Mouse (Mus musculus) CD4-positive, CD25-positive, alpha-beta regulatory T cell, adult 4 months (primary cell): Measurements from ENCODE around the gene Alk. TPM values are rescaled to one million over a fixed set of nuclear protein-coding genes. Genes with fewer than 3 reads are reported as not detected.
A peak's percentile ranks its signal among the peaks of the same experiment; 100 is the strongest.

ENCODE experiments used
- ATAC-seq: one replicate; pipeline ENCODE4 v1.8.0; 2017
- polyA plus RNA-seq, 2 experiments: library from polyadenylated mRNA; unstranded; fragments of 100-300 nt; shearing (Covaris generic); gene quantifications; one replicate each; pipeline ENCODE4 v1.2.1; 2017

The Alk gene
- polyA plus RNA-seq, 2 experiments from 2014 or later: 0.05 TPM; not detected in 1

- ATAC-seq: no peak
Measured at GRCm38 (mm10) chr17:72017329-72017728, 587.1 kb downstream of the Alk start.

GRCm38 (mm10) chr17:72015253-72015652, 589.2 kb downstream of the Alk start:
- ATAC-seq: no peak

- ATAC-seq: no peak
Measured at GRCm38 (mm10) chr17:72012775-72013174, 591.7 kb downstream of the Alk start.

GRCm38 (mm10) chr17:72009836-72010235, 594.6 kb downstream of the Alk start:
- no peak for ATAC-seq

- no peak for ATAC-seq
Measured at GRCm38 (mm10) chr17:72008389-72008788, 596.0 kb downstream of the Alk start.

GRCm38 (mm10) chr17:72005365-72005764, 599.1 kb downstream of the Alk start:
- ATAC-seq: no peak

- no peak for ATAC-seq
Measured at GRCm38 (mm10) chr17:71999527-72000482, 604.6 kb downstream of the Alk start.

- ATAC-seq: no peak
Measured at GRCm38 (mm10) chr17:71997680-71998079, 606.7 kb downstream of the Alk start.

GRCm38 (mm10) chr17:71995539-71995938, 608.9 kb downstream of the Alk start:
- ATAC-seq: no peak

- no peak for ATAC-seq
Measured at GRCm38 (mm10) chr17:71994144-71994543, 610.3 kb downstream of the Alk start.

- no peak for ATAC-seq
Measured at GRCm38 (mm10) chr17:71993011-71993410, 611.4 kb downstream of the Alk start.

GRCm38 (mm10) chr17:71991260-71991659, 613.2 kb downstream of the Alk start:
- ATAC-seq: no peak

GRCm38 (mm10) chr17:71990176-71990720, 614.2 kb downstream of the Alk start:
- ATAC-seq: no peak

- ATAC-seq: no peak
Measured at GRCm38 (mm10) chr17:71988736-71989569, 615.5 kb downstream of the Alk start.

GRCm38 (mm10) chr17:71986998-71987397, 617.4 kb downstream of the Alk start:
- no peak for ATAC-seq

- ATAC-seq: peak; percentile 65
Measured at GRCm38 (mm10) chr17:71986456-71986855, 618.0 kb downstream of the Alk start.

GRCm38 (mm10) chr17:71981177-71981576, 623.2 kb downstream of the Alk start:
- no peak for ATAC-seq

GRCm38 (mm10) chr17:71980518-71981145, 623.8 kb downstream of the Alk start:
- ATAC-seq: no peak

- no peak for ATAC-seq
Measured at GRCm38 (mm10) chr17:71979137-71979536, 625.3 kb downstream of the Alk start.

GRCm38 (mm10) chr17:71976661-71977060, 627.8 kb downstream of the Alk start:
- no peak for ATAC-seq

GRCm38 (mm10) chr17:71973704-71974103, 630.7 kb downstream of the Alk start:
- ATAC-seq: no peak

- no peak for ATAC-seq
Measured at GRCm38 (mm10) chr17:71967356-71967755, 637.1 kb downstream of the Alk start.
